Mouse (Mus musculus) MEL (cell line): ENCODE results near the gene Npas3.

Experiments used
- BHLHE40 ChIP-seq: IDR thresholded peaks from 2 replicates; pipeline ENCODE4 v1.6.1; 2012; ENCODE audit warnings: low read depth, mild to moderate bottlenecking, inconsistent platforms, low read length, improper control_type of control experiment, borderline replicate concordance
- CTCF ChIP-seq, 3 experiments: IDR thresholded peaks in 2 of 3; conservative IDR thresholded peaks in 1 of 3; 2 replicates each; pipeline ENCODE4 v1.5.1; 2011 to 2012; ENCODE audit warnings: low read length in 3 of 3, low read depth in 2 of 3, mild to moderate bottlenecking in 2 of 3, improper control_type of control experiment in 1 of 3, inconsistent platforms in 1 of 3, mixed read lengths in 1 of 3, moderate library complexity in 1 of 3; ENCODE audit not compliant: control insufficient read depth in 1 of 3, insufficient read depth in 1 of 3, poor library complexity in 1 of 3, severe bottlenecking in 1 of 3
- E2F4 ChIP-seq: IDR thresholded peaks from 2 replicates; pipeline ENCODE4 v1.6.1; 2011; ENCODE audit warnings: low read depth, low read length, improper control_type of control experiment, borderline replicate concordance
- ELF1 ChIP-seq: IDR thresholded peaks from 2 replicates; pipeline ENCODE4 v1.6.1; 2014; ENCODE audit warnings: low read depth, mild to moderate bottlenecking, inconsistent platforms, low read length, improper control_type of control experiment, moderate library complexity
- EP300 ChIP-seq, 2 experiments: IDR thresholded peaks; 2 replicates each; pipeline ENCODE4 v1.6.1; 2011; ENCODE audit warnings: improper control_type of control experiment in 2 of 2, low read length in 2 of 2, low read depth in 1 of 2, mild to moderate bottlenecking in 1 of 2
- HCFC1 ChIP-seq: IDR thresholded peaks from 2 replicates; pipeline ENCODE4 v1.6.1; 2012; ENCODE audit warnings: low read depth, mild to moderate bottlenecking, inconsistent platforms, low read length, improper control_type of control experiment, moderate library complexity
- KAT2A ChIP-seq: conservative IDR thresholded peaks from 2 replicates; pipeline ENCODE4 v1.6.1; 2012; ENCODE audit warnings: low read depth, low read length, improper control_type of control experiment, inconsistent platforms
- MAFK ChIP-seq: IDR thresholded peaks from 2 replicates; pipeline ENCODE4 v1.6.1; 2011; ENCODE audit warnings: low read depth, mild to moderate bottlenecking, low read length, improper control_type of control experiment, borderline replicate concordance
- MYB ChIP-seq: IDR thresholded peaks from 2 replicates; pipeline ENCODE4 v1.6.1; 2011; ENCODE audit warnings: mild to moderate bottlenecking, low read depth, low read length, improper control_type of control experiment
- NELFE ChIP-seq: IDR thresholded peaks from 2 replicates; pipeline ENCODE4 v1.6.1; 2011; ENCODE audit warnings: low read depth, low read length, improper control_type of control experiment
- POLR2A ChIP-seq, 2 experiments: IDR thresholded peaks; 2 replicates each; pipeline ENCODE4 v1.6.1; 2011 to 2012; ENCODE audit warnings: low read length in 2 of 2, mild to moderate bottlenecking in 2 of 2, control low read depth in 1 of 2, improper control_type of control experiment in 1 of 2, low read depth in 1 of 2, moderate library complexity in 1 of 2; ENCODE audit not compliant: control insufficient read depth in 1 of 2, insufficient read depth in 1 of 2, poor library complexity in 1 of 2
- USF1 ChIP-seq: IDR thresholded peaks from 2 replicates; pipeline ENCODE4 v1.6.1; 2014; ENCODE audit warnings: low read depth, mild to moderate bottlenecking, inconsistent platforms, low read length, improper control_type of control experiment, moderate library complexity

GRCm38 (mm10) chr12:54101307-54101870 lies 852.9 kb downstream of the Npas3 start:
- TF ChIP-seq POLR2A (IDR thresholded peaks at IDR 0.05; ENCODE audit: control insufficient read depth in 1 of 2, insufficient read depth in 1 of 2, low read depth in 1 of 2, low read length in 2 of 2, poor library complexity in 1 of 2) (no peak), KAT2A (no peak), HCFC1 (no peak), E2F4 (no peak), CTCF (IDR thresholded peaks at IDR 0.05 in 2 of 3, conservative IDR thresholded peaks at IDR 0.05 in 1 of 3; ENCODE audit: control insufficient read depth in 1 of 3, insufficient read depth in 1 of 3, low read depth in 2 of 3, low read length in 3 of 3, poor library complexity in 1 of 3, severe bottlenecking in 1 of 3) (no peak), EP300 (IDR thresholded peaks at IDR 0.05; ENCODE audit: low read depth in 1 of 2, low read length in 2 of 2) (no peak), NELFE (no peak), ELF1 (no peak), USF1 (peak; percentile 42; the same call in 1 of the 2 replicates), MYB (no peak), BHLHE40 (no peak), MAFK (no peak)
